Mouse (Mus musculus) kidney, adult 2 months (tissue): ENCODE measurements at regions not wholly inside any gene's neighbourhood (a gene's known extent, or its start where the extent isn't known, plus 50 kb on each side); places are given as distances from the start of the nearest gene placed in this dataset.
A peak's percentile ranks its signal among the peaks of the same experiment; 100 is the strongest.

Source experiments
- DNase-seq: peaks from one replicate; pipeline ENCODE4 v3.0.0; 2021
- H3K27ac ChIP-seq: fragments of 200-500 bp; 2 replicates; pipeline ENCODE4 v1.5.1; 2012; ENCODE audit warnings: low read depth, low read length, control low read depth, inconsistent platforms; ENCODE audit not compliant: insufficient read depth
- H3K27me3 ChIP-seq: fragments of 200-500 bp; replicated peaks from 2 replicates; pipeline ENCODE4 v1.6.1; 2012; ENCODE audit warnings: mild to moderate bottlenecking, moderate library complexity, low read length, inconsistent platforms; ENCODE audit not compliant: control insufficient read depth, insufficient read depth
- H3K36me3 ChIP-seq: fragments of 200-500 bp; 2 replicates; pipeline ENCODE4 v1.6.1; 2012; ENCODE audit warnings: mild to moderate bottlenecking, moderate library complexity, low read length, inconsistent platforms; ENCODE audit not compliant: control insufficient read depth, insufficient read depth
- H3K4me1 ChIP-seq: fragments of 200-500 bp; 2 replicates; pipeline ENCODE4 v1.6.1; 2011; ENCODE audit warnings: low read length; ENCODE audit not compliant: control insufficient read depth, insufficient read depth
- H3K4me3 ChIP-seq: fragments of 200-500 bp; 2 replicates; pipeline ENCODE4 v1.5.1; 2011; ENCODE audit warnings: mild to moderate bottlenecking, low read depth, low read length, control low read depth; ENCODE audit not compliant: insufficient read depth
- CTCF ChIP-seq: fragments of 200-500 bp; conservative IDR thresholded peaks from 2 replicates; pipeline ENCODE4 v1.5.1; 2011; ENCODE audit warnings: low read depth, mild to moderate bottlenecking, control low read depth, low read length, moderate library complexity, mixed read lengths; ENCODE audit not compliant: insufficient read depth, insufficient read length
- POLR2A ChIP-seq: fragments of 200-500 bp; IDR thresholded peaks from one replicate; pipeline ENCODE4 v1.6.1; 2011; ENCODE audit warnings: low read depth, low read length, control low read depth
- WGBS: fragments of 180-500 bp; shearing (Covaris S2); methylation state at CpG from one replicate; pipeline ENCODE4 v1.1.7; 2018; 5-methylcytosine and 5-hydroxymethylcytosine counted together

- TF ChIP-seq CTCF (no peak), POLR2A (no peak)
- Histone ChIP-seq H3K4me1 (no peaks in the 10 kb centered on the region), H3K27me3 (no peaks in the 10 kb centered on the region), H3K27ac (no peak overlapping the region), H3K36me3 (no peaks in the 10 kb centered on the region), H3K4me3 (no peak overlapping the region)
- no peak for DNase-seq
- WGBS: 63% methylated on average over 7 of the region's 8 CpGs
These were observed 336.7 kb downstream of the Cd83 start for GRCm38 (mm10) chr13:44121241-44121671.

DNA sequence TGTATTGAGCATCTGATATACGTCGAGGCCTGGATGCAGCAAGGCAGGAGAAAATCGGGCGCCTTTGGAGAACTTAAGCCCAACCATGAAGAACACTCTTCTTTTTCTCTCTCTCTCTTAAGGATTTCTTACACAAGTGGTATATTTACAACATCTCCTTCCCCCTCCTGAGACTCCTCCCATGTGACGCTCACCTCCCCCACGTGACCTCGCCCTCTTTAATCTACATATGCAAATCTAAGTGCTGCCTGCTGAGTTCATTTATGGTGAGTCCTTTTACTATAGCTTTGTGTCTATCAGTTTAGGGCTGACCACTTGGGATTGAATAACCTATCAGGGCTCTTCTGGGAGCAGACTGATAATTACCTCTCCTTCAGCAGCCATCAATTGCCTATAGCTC, 337.4 kb downstream of the Cd83 start:
- WGBS: 73% methylated on average over 7 of the region's 7 CpGs
- DNase-seq: no peak
- H3K4me1 ChIP-seq: no peaks in the 10 kb centered on the region
- H3K36me3 ChIP-seq: no peaks in the 10 kb centered on the region
- H3K4me3 ChIP-seq: no peak overlapping the region
- H3K27ac ChIP-seq: no peak overlapping the region
- no peaks in the 10 kb centered on the region for H3K27me3 ChIP-seq
- TF ChIP-seq CTCF (no peak), POLR2A (no peak)

GRCm38 (mm10) chr13:44126198-44126597, 341.6 kb downstream of the Cd83 start:
- WGBS: 43% methylated on average over 10 of the region's 10 CpGs
- Histone ChIP-seq H3K36me3 (no peaks in the 10 kb centered on the region), H3K27ac (no peak overlapping the region)

GRCm38 (mm10) chr13:44128506-44129274, 344.1 kb downstream of the Cd83 start:
- TF ChIP-seq POLR2A (no peak), CTCF (no peak)

More at GRCm38 (mm10) chr13:44126198-44126597, 341.6 kb downstream of the Cd83 start:
- Histone ChIP-seq H3K27me3 (no peaks in the 10 kb centered on the region), H3K4me3 (no peak overlapping the region), H3K4me1 (no peaks in the 10 kb centered on the region)
- DNase-seq: peak; percentile 17
- TF ChIP-seq CTCF (no peak), POLR2A (no peak)

GRCm38 (mm10) chr13:44131916-44132315, 347.3 kb downstream of the Cd83 start:
- over 99% methylated on average over 5 of the region's 5 CpGs for WGBS
- H3K27ac ChIP-seq: no peak overlapping the region
- TF ChIP-seq POLR2A (no peak), CTCF (no peak)
- H3K4me3 ChIP-seq: no peak overlapping the region
- DNase-seq: no peak
- H3K27me3 ChIP-seq: no peaks in the 10 kb centered on the region
- no peaks in the 10 kb centered on the region for H3K36me3 ChIP-seq
- no peaks in the 10 kb centered on the region for H3K4me1 ChIP-seq

More at GRCm38 (mm10) chr13:44128506-44129274, 344.1 kb downstream of the Cd83 start:
- no peaks in the 10 kb centered on the region for H3K27me3 ChIP-seq
- H3K36me3 ChIP-seq: no peaks in the 10 kb centered on the region
- 93% methylated on average over 16 of the region's 16 CpGs for WGBS
- no peak overlapping the region for H3K4me3 ChIP-seq
- no peaks in the 10 kb centered on the region for H3K4me1 ChIP-seq
- no peak overlapping the region for H3K27ac ChIP-seq
- DNase-seq: no peak

DNA sequence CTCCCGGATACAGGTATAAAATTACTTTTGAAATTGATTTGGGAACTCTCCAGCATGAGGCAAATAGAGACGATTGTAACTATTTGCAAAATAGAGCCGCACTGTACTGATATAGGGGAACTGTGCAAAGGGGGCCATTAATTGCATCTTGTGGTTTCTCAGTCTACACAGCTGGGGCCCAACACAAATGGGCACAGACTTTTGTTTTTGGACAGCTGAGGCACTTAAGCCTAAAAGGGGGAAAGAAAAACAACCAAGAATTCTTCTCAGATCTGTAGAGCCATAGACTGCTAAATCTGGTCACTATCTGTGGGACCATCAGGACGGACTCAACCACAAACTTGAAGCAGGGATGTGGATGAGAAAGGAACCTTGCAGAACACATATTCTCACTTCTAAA, 347.9 kb downstream of the Cd83 start:
- H3K27me3 ChIP-seq: no peaks in the 10 kb centered on the region
- WGBS: 89% methylated on average over 4 of the region's 4 CpGs
- no peak for TF ChIP-seq POLR2A
- TF ChIP-seq CTCF: no peak

GRCm38 (mm10) chr13:44133436-44133835, 348.9 kb downstream of the Cd83 start:
- no peaks in the 10 kb centered on the region for H3K36me3 ChIP-seq
- DNase-seq: peak; percentile 33
- TF ChIP-seq POLR2A (no peak), CTCF (no peak)
- H3K27ac ChIP-seq: no peak overlapping the region
- no peaks in the 10 kb centered on the region for H3K4me1 ChIP-seq
- 73% methylated on average over 9 of the region's 9 CpGs for WGBS
- no peak overlapping the region for H3K4me3 ChIP-seq
- no peaks in the 10 kb centered on the region for H3K27me3 ChIP-seq

More for the DNA sequence above, 347.9 kb downstream of the Cd83 start:
- Histone ChIP-seq H3K36me3 (no peaks in the 10 kb centered on the region), H3K4me1 (no peaks in the 10 kb centered on the region), H3K4me3 (no peak overlapping the region), H3K27ac (no peak overlapping the region)
- DNase-seq: no peak
